Mouse (Mus musculus) right cerebral cortex, postnatal 10 days (tissue): ENCODE measurements around the gene Sox18.
A peak's percentile ranks its signal among the peaks of the same experiment; 100 is the strongest.

ENCODE experiments used
- DNase-seq, 2 experiments: peaks; one replicate each; pipeline ENCODE4 v3.0.0; 2021; ENCODE audit warnings: low spot score in 2 of 2

Gene Sox18

DNA sequence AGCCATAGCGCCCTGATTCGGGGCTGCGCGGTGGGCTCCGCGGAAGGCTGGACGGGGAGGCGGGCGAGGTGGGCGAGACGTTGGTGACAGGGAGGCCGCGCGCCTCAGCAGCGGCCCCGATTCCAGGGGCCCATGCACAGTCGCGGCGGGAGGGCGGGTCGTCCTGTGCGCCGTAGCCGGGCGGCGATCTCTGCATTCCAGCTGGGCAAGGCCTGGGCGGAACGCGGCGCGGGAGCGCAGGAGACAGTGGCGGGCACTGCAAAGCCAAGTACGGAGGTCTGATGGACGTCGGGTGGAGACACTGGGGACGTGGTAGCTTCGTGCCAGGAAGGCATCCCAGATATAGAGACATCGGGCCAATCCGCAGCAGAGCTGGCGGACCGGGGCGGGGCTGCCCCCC, at the start of gene Sox18:
Gene Sox18 (minus strand): TSS at position 315 of the 400 bp plus-strand sequence.
- peak in 1 of 2 experiments; percentile 32 for DNase-seq

GRCm38 (mm10) chr2:181721200-181721599, 49.8 kb upstream of the Sox18 start:
- no peak for DNase-seq

DNA sequence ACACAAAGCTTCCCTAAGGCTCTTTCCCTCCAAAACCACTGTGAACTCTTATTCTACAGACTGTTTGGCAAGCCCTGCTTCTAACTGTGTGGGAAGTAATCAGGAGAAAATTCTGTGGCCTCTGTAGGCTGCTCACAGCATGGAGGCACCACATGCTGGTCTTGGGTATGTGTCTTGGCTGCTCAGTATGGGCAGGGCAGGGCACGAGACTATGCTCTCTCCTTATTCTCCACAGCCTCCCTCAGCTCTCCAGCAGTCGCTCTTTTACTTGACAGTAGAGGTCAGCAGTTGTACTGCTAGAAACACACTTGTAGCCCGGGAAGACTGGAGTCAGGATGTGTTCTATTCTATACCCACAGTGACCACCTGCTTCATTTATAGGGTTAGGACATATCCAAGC, 48.6 kb upstream of the Sox18 start:
- no peak for DNase-seq

GRCm38 (mm10) chr2:181716991-181717390, 45.6 kb upstream of the Sox18 start:
- DNase-seq = no peak

DNA sequence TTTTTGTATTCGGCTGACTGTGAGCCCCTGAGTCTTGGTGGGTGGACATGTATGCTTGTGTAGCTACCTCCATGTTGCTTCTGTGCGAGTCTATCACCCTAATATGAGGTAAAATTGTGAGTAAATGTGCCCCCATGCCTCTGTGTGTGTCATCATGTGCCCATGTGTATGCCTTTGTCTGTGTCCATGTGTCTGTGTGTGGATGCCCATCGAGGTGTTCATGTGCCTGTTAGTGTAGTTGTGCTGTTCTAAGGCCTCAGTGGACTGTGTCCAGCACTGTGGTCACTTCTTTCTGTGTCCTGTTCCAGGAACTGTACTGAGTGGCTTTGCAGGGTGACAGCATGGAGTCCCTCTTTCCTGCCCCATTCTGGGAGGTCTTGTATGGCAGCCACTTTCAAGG, 43.9 kb upstream of the Sox18 start:
- DNase-seq = no peak

GRCm38 (mm10) chr2:181714903-181715326, 43.5 kb upstream of the Sox18 start, which contains the start of gene Oprl1:
Gene Oprl1, plus strand, starts transcription at chr2:181715016.
- DNase-seq = peak; percentile 86

GRCm38 (mm10) chr2:181713749-181714148, 42.3 kb upstream of the Sox18 start:
- peak; percentile 67 to 88 for DNase-seq

DNA sequence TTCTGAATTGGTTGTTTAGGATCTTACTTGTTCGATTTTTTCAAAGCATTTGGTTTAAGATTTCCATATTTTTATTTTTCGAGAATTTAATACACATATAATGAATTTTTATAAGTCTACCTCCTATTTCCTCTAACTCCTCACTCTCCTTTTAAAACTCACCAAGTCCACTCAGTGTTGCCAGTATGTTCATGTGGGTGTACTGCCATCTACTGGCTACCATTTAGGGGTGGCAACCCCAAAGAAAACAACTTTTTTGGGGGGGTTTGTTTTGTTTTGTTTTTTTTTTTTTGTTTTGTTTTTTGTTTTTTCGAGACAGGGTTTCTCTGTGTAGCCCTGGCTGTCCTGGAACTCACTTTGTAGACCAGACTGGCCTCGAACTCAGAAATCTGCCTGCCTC, 35.2 kb upstream of the Sox18 start:
- no peak for DNase-seq

- DNase-seq = no peak
Observed at GRCm38 (mm10) chr2:181698241-181698640, 26.8 kb upstream of the Sox18 start, which contains the start of gene Lkaaear1. Gene Lkaaear1, minus strand, starts transcription at chr2:181698442.

- no peak for DNase-seq
Observed at GRCm38 (mm10) chr2:181696801-181697420, 25.5 kb upstream of the Sox18 start.

DNA sequence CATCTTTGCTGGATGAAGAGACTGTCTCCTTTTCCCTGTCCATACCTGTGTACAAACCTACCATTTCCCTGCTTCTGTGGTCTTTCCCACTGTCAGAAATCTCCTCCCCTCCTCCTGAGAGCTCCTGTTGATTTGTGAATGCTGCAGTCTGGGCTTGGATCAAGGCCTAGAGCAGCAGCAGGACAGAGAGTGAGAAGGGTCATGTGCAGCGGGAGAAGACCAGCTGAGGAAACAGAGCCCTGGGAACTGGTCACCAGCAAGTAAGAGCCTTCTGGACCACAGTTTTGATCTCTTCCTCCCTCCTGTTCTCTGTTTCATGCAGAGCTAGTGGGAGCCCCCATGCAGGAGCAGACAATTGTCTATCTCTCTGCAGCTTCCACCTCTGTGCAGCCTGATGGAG, 24.3 kb upstream of the Sox18 start:
- peak; percentile 13 to 23 for DNase-seq

DNA sequence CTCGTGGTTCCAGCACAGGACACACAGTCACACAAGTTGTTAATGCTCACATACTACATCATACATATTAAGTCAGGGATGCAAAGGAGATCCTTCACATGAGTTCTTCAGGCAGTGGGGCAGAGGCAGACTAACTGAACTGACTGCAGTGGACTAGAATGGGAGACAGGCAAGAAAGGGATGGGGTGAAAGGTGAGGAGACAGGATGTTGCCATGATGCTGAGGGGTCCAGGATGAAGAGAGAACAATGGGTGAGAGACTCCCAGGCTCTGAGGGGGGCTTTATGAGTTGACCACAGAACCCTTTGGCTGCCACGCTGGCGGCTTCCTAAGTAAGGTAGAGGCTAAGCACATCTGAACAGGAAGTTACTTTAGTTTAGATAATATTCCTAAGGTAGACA, 23.1 kb upstream of the Sox18 start:
- peak; percentile 19 to 24 for DNase-seq

DNA sequence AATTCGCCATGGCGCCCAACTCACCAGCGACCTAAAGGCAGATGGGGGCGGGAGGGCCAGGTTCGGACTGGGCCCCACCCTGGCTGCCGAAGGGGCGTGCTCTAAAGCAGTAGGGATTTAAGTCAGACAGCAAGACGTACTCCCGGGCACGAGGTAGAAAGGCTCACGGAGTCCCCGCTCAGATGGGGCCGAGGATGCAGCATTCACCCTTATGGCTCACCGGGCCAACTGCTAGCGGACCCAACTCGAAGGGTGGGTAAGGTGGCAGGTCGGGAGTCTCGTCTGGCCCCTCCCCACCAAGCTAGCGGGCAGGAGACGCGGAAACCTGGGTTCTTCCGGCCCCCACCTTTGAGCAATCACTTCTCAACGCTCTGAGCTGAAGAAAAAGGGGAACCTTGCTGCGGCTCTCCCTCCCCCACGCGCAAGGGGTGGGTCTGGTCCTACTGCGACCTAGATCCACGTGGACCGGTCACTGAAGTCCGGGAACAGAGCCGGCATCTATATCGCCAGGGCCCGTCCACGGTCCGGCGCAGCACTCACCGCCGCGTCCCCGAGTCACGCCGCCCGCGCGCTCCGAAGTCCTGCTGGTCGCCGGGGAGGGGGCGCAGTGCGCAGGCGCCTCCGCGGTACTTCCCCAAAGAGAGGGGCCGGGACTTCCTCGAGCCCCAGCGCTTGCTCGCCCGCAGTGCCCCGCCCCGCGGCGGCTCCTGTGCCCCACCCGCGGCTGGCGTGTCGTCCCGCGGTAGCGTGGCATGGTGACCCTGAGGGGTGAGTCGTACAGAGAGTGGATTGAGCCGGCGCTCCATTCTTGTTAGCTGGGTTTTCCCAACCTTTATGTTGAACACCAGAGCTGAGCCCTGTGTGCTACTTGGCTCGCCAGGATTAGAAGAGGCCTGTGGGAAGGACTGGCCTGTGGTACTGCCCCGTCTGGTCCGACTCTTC, 22.2 kb upstream of the Sox18 start, which contains the start of gene Rgs19:
Gene Rgs19 (minus strand): TSS at position 639 of the 942 bp plus-strand sequence.
- peak; percentile 88 to 89 for DNase-seq

- no peak for DNase-seq
Observed at GRCm38 (mm10) chr2:181692304-181692703, 20.9 kb upstream of the Sox18 start.

- DNase-seq = peak; percentile 26 to 30
Observed at GRCm38 (mm10) chr2:181691571-181691970, 20.1 kb upstream of the Sox18 start.

DNA sequence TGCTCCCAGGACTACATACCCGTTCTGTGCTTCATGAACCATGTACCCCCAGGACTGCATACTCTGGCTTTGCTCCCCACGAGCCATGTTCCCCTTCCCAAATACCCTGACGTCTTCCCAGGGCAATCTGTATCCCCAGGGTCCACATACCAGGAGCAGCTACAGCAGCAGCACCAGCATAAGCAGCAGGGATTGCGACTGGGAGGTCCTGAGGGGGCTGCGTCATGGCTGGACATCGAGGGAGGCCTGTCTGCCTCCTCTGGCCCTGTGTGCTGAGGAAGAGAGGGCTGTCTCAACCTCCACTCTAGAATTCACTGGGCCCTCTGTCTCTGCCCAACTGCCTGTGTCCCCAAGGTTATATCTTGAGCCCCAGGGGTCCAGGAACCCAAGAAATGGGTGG, 19.6 kb upstream of the Sox18 start:
- no peak for DNase-seq

GRCm38 (mm10) chr2:181689466-181690160, 18.2 kb upstream of the Sox18 start:
- peak in 1 of 2 experiments; percentile 54 for DNase-seq

GRCm38 (mm10) chr2:181687586-181687985, 16.1 kb upstream of the Sox18 start:
- DNase-seq = no peak

DNA sequence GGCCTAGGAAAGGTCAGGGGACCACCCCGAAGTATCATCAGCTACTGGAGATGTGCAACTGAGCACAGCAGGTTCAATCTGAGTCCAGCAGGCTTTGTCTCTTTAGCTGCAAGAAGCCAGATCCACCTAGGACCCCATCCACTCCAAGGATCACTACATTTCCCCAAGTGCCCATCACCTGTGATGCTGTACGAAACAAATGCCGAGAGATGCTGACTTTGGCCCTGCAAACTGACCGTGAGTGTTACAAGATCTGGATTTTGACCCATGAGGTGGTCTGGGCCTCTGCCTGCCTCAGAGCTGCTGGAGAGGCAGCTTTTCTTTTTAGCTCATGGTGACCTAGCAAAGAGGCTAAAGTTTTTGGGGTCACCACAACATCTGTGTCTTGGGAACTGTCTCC, 14.2 kb upstream of the Sox18 start:
- no peak for DNase-seq

DNA sequence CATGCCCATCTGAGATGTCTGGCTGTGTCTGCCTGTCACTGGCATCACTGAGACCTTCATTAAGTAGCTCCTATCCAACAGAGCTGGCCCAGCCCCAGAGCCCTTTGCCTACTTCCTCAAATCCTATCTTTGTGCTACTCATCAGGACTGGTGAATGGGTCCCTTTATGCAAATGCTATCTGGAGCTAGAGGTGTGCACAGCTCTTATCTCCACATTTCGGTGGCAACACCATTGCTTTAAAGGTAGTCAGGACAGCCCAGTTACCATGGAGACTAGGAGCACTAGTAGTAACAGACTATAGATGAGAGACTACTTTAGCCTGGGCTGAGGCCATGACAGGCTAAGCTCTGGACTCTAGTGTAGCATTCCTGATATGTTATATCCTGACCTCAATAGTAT, 13.3 kb upstream of the Sox18 start:
- no peak for DNase-seq

- DNase-seq = no peak
Observed at GRCm38 (mm10) chr2:181683381-181683780, 11.9 kb upstream of the Sox18 start.

GRCm38 (mm10) chr2:181681978-181682377, 10.5 kb upstream of the Sox18 start:
- DNase-seq = no peak
